Mouse (Mus musculus) effector memory CD4-positive, alpha-beta T cell, adult 5 months (primary cell): ENCODE results near the gene Nr2f1. TPM values are rescaled to one million over a fixed set of nuclear protein-coding genes. Genes with fewer than 3 reads are reported as not detected.

Experiments used
- polyA plus RNA-seq: library from polyadenylated mRNA; unstranded; fragments of 100-300 nt; shearing (Covaris generic); gene quantifications from one replicate; pipeline ENCODE4 v1.2.1, GENCODE M21; 2017

Nr2f1 gene
- polyA plus RNA-seq = not detected

GRCm38 (mm10) chr13:78199642-78200160, at the start of gene Nr2f1:
Nr2f1 (minus strand) TSS chr13:78199757.

Other genes starting within 250 kb of the Nr2f1 start
- 3.6 TPM for gene Pou5f2, start 174.9 kb downstream of the Nr2f1 start, polyA plus RNA-seq